Mouse (Mus musculus) cerebellum, postnatal 14 days (tissue): ENCODE measurements around the gene Plod3.

Experiments used
- DNase-seq, 2 experiments: peaks; one replicate each; pipeline ENCODE4 v3.0.0; 2021; ENCODE audit warnings: mixed read lengths in 2 of 2

Plod3 gene

DNA sequence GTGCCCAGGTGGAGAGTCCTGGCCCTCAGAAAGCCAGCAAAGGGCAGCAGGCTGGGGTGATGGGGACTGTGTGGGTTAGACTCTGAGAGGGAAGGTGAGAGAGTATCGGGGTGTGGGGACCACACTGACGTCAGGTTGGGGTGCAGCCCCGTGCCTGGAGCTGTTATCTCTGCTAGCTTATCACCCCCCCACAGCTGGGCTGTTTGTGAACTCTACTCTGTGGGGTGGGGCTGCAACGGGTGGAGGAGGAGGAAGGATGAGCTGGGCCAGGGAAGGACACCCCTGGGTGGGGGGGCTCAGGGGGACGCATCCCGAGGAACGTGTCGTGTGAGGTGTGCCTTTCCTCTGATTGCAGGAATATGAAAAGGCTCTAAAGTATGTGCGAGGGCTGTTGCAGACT lies 21.6 kb upstream of the Plod3 start:
- DNase-seq: no peak

DNA sequence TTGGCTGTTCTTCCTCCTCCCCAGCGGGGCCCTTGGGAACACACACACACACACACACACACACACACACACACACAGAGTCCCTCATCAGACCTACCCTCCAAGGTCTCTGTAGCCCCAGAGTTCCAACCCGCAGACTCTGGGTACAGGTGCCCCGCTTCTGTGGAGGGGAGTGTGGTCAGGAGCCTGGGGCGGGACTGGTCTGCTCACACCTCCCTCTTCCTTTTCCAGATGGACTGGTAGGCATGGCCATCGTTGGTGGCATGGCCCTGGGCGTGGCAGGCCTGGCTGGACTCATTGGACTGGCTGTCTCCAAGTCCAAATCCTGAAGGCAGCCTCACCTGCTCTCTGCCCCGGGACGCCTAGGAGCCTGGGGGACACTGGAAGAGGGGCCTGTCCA lies 21.1 kb upstream of the Plod3 start:
- no peak for DNase-seq

DNA sequence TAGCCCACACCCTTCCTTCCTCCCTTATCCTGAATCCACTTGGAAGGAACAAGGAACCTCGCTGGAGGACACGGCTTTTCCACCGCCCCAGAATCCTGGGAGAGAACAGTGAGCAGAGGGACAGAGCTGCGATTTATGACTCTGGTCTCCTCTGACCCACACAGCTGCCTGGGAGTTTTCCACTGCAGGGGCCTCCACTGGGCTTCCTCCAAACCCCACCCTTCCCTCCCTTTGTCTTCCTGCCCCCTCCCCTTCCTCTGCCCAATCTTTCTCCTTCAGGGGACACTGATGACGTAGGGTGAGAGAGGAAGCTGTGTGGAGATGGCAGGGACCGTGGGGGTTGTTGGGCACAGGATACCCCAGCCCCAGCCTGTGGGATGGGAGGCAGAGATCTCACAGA lies 20.5 kb upstream of the Plod3 start, which contains the start of gene Cldn15:
Cldn15 (plus strand) TSS at position 286 of the 400 bp plus-strand sequence.
- no peak for DNase-seq

DNA sequence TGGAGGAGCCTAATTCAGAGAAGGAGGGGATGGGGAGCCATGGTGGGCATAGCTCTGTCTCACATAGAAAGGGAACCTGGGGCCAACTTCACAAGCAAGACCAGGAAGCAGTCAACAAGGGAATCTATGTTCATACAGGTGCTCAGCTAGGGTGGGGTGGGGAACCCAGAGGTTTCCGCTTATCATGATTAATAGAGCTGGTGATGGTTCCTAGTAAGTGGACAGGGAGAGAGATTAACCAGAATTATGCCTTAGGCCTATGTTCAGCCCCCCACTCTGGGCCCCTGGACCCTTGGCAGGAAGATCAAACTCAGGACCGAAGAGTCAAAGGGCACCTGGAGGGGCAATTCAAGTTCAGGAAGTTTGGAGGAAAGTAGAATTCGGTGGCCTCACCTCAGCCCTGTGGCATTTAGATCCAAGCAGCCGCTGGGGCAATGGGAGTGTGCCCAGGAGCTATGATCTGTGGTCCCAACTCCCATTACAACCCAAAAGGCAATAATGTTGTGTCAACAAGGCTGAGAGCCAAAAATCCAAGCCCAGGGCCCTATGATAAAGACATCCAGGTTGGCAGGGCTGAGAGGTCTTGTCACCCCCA lies 19.9 kb upstream of the Plod3 start:
- DNase-seq: no peak

DNA sequence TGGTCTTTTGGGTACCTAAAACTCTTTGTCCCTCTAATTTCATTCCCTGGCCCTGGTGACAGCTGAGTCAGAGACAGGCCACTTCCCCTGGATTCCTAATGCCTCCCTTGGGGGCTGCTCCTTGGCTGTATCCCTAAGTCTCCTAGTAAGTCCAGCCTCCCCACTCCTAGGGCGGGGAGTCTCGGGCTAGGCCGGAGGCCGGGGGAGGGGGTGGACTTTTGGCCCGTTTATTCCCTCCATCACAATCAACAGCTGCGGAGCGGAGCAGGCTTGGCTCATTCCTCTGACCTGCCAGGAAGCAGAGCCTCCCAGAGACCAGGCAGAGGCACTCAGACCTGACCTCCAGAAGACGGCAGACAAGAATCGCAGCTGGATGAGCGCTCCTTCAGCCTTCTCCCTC lies 19.2 kb upstream of the Plod3 start:
- no peak for DNase-seq

DNA sequence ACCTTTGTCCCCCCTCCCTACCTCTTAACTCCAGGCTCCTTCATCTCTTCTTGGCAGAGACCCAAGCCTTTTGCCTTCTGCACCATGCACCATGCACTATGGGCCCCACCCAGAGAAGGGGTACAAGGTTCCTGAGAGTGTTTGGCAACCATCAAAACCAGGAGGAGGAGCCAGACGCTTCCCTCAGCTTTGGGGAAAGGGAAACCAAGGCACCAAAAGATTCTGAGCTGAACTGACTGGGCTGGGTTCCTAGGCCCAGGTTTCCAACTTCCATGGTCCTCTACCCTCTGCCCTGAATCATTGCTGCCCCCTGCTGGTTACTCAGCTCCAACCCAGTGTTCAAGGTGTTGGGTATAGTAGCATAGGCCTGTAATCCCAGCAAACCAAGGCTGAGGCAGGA lies 16.1 kb upstream of the Plod3 start:
- DNase-seq: peak; percentile 37 to 69

DNA sequence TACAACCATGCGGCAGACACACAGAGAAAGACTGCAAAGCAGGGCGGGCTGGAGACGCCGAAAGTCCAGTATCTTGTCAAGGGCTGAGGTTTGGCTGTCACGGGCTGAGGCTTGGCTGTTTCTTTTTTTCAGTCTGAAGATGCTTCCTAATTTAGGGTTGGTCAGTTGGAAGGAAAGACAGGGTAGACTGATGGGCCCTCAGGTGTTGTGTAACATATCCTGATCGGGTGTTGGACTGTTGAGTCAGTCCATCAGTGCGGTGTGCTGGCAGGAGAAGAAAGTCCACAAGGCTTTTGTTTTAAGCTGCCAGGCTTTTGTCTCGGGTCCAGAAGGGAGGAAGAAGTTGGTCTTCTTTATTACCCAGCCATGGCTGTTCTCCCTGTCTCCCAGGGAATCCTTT lies 13.1 kb upstream of the Plod3 start:
- no peak for DNase-seq

DNA sequence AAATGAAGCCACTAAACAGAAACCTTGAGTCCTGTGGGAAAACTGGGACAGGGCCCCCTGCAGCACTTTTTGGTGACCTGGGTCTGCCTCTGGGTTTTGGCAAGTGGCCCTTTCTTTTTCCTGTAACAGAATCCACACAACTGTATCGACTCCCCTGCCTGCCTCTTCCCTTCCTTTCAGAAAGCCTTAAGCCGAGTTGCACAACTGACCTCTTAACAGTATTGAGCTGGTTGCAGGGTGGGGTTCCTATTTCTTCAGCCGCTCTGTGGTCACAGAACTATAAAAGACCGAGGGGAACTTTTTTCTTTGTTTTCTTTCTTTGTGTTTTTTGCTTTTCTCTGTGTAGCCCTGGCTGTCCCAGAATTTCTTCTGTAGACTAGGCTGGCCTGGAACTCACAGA lies 9.1 kb upstream of the Plod3 start:
- DNase-seq: no peak

DNA sequence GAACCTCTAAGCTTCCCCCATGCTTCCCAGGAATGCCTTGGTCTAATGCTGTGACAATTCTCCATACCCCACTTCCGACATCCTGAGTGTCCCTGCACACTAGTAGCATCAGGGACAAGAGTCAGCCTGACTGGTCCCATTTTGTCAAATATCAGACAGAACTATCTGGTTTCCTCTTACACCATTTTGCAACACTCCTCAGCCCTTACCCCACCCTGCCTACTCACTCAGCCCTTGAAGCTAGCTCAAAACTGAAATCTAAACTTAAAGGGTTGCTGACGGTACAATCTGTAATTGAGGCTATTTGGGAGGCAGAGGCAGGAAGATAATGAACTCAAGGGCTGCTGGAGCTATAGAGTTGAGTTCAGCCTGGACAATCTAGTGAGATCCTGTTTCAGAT lies 7.1 kb upstream of the Plod3 start:
- DNase-seq: no peak

DNA sequence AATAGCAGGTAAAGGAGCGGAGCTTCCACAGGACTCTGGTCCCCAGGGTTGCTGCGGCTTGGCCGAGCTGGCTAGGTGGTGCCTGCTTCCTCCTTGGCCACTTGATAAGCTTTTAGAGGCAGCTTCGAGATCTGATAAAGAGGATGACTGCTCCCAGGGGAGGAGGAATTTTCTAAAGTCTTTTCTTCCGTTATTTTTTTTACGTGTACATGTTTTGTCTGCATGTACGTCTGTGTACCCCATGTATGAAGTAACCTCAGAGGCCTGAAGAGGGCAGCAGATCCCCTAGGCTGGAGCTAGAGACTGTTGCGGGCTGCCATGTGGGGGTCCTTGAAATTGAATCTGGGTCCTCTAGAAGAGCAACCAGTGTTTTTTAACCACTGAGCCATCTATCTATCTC lies 5.8 kb upstream of the Plod3 start:
- DNase-seq: no peak

DNA sequence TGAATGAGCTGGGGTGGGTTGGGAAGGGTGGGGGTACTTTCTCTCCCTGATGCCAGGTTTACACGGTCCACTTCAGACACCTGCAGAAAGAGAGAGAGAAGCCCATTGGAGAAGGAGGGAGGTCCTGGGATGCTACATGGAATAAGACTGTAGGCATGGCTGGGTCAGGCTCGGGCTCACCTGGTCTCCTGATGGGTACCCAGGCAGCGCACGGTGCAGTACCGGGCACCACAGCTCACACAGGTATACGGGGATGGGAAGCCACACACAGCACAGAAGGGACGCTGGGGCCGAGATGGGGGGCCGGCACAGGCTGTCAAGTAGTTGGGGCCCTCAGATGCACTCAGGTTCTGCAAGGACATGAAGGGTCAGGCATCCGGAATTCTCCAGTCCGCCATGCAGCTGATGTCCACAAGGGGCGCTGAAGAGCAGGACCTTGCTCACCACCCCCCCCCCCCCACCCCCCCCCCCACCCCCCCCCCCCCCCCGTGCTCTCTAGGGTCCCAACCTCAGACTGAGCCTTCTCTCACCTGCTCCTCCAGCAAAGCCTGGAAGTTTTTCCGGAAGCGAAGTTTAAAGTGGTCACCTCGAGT lies 4.4 kb upstream of the Plod3 start:
- peak; percentile 71 to 86 for DNase-seq

DNA sequence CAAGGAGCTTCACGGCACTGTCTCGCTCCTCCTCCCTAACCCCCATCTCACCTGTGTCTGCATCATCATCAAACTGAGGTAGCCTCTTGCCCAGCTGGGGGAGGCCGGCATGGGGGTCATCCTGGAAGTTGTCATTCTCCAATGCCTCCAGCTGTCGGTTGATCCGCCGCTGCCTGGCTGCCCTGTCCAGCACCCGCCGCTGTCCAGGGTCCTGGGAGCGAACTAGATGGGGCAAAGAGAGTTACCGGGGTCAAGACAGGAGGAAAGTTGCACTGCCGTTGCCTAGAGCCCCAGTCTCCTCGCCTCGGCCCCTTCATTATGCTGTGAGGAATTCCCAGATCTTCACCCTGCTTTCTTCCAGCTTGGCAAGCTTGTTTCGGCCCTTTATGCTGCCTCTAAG lies 2.0 kb upstream of the Plod3 start:
- no peak for DNase-seq

DNA sequence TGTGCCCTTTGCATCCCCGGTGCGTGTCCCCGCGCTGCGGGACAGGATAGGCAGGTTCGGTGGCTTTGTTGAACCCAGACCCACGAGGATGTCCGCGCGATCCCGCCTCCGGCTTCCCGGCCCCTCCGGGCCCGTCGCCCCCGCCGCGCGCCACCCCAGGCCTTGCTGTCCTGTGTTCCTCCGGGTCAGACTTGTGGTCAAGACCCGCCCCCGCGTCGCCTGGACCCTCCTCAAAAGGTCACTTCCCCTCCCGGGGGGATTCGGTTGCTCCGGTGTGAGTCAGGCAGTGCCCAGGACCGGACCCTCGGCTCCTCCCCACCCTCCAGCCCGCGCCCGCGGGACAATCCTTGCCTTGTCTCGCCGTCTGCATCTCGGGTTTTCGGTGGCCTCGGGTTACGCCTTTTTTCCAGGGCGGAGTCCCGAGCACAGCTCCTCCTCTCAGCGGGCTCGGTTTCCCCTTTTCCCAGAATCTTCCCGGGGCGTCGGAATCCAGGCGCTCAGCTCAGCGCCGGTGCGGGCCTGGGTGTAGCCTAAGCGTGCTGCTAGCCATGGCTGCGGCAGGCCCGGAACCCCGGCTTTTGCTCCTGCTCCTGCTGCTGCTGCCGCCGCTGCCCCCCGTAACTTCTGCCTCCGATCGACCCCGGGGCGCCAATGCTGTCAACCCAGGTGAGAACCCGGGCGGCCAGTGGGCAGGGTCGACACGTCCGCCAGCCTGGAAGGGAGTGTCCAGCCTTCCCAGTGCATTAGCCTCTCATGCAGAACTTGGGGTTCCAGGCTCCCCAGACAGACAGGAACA lies 517 bp downstream of the Plod3 start:
- DNase-seq: peak; percentile 74 to 83

DNA sequence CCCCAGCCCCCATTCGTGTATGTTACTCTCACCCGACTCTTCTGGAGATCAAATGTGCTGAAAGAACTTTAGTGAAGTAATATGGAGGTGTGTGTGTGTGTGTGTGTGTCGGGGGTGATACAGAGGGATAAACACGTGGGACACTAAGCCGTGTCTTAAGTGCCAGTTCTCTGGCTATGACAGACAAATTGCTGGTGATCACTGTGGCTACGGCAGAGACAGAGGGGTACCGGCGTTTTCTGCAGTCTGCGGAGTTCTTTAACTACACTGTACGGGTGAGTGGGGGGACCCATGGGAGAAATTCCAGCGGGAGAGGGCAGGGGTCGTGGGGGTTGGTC lies 1.1 kb downstream of the Plod3 start, which contains the start of gene Znhit1:
Znhit1 (minus strand) TSS at position 88 of the 338 bp plus-strand sequence.
- DNase-seq: no peak

DNA sequence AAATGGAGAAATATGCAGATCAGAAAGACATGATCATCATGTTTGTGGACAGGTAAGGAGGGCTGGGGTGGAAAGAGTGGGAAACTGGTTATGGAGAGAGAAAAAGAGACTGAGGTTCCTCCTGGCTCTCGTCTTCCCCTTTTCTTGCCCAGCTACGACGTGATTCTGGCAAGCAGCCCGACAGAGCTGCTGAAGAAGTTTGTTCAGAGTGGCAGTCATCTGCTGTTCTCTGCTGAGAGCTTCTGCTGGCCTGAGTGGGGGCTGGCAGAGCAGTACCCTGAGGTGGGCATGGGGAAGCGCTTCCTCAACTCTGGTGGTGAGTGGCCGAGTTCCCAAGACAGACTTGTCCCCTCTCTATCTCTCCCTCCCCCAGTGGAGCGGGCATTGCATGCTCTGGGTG lies 1.6 kb downstream of the Plod3 start:
- peak; percentile 33 to 49 for DNase-seq

DNA sequence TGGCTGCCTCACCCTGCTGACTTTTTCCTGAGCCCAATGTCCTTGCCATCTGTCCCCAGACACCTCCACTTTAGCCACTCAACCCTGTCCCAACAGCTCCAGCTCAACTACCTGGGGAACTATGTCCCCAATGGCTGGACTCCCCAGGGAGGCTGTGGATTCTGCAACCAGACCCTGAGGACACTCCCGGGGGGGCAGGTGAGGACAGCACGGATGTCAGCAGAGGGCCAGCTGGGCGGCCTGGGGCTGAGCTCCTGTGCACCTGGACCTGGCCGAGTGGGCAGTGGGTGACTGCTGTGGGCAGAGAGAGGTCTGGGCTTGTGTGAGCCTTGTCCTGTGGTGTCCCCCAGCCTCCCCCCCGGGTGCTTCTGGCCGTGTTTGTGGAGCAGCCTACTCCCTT lies 3.0 kb downstream of the Plod3 start:
- DNase-seq: no peak

DNA sequence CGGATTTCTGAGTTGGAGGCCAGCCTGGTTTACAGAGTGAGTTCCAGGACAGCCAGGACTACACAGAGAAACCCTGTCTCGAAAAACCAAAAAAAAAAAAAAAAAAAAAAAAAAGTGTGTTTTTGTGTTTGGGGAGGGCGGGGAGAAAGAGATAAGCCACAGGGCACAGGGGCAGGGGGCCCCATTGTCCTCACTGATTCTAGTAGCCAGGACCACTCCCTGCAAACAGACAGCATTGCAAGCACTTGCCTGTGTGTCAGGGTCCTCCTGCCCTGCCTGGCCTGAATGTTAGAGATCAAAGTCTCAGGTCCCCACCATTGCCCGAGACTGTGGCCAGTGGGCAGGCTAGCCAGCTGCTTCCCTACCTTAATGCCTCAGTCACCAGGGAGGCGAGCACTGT lies 12.6 kb downstream of the Plod3 start:
- no peak for DNase-seq

DNA sequence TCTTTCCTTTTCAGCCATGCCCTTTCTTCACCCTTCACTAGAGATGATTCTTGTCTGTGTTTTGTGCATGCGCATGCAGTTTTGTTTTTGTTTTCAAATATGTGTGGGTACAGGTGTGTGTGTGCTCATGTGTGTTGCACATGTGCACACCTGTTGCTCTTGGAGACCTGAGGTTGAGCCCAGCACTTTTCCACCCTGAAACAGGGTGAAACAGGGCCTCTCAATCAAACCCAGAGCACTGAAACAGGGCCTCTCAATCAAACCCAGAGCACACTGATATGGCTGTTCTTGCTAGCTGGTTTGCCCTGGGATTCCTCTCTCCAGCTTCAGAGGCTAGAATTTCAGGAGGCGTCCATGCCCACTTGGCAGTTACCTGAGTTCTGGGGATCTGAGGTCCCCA lies 13.8 kb downstream of the Plod3 start:
- no peak for DNase-seq

DNA sequence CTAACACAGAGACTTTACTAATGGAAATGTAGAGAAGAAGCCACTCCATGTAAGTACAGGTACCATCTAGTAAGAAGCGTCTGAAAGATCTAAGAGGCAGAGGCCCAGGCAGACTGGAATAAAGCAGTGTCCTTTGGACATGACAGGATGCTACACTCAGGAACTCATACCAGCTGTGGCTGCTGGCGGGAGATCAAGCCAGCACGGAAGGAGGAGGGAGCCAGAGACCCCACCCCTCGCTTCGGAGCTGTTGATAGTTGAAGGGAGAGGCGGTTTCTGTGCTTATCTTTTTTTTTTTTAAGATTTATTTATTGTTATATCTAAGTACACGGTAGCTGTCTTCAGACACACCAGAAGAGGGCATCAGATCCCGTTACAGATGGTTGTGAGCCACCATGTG lies 20.5 kb downstream of the Plod3 start:
- no peak for DNase-seq

DNA sequence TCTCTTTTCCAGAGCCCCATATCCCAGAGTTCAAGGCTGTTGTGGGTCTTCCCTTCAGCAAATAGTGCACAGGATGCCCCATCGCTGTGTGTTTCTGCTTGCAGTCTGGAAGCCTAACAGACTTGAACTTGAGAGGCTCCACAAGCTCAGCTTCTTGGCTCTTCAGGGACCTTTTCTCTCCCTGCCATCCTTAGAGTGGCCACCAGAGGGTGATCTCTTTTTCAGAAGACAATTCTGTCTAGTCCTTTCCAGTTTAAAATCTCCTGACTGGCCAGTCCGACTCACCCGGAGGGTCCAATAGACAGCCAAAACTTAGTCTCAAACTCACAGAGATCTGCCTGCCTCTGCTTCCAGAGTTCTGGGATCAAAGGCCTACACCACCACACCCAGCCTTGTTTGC lies 23.2 kb downstream of the Plod3 start:
- DNase-seq: peak; percentile 77 to 89

DNA sequence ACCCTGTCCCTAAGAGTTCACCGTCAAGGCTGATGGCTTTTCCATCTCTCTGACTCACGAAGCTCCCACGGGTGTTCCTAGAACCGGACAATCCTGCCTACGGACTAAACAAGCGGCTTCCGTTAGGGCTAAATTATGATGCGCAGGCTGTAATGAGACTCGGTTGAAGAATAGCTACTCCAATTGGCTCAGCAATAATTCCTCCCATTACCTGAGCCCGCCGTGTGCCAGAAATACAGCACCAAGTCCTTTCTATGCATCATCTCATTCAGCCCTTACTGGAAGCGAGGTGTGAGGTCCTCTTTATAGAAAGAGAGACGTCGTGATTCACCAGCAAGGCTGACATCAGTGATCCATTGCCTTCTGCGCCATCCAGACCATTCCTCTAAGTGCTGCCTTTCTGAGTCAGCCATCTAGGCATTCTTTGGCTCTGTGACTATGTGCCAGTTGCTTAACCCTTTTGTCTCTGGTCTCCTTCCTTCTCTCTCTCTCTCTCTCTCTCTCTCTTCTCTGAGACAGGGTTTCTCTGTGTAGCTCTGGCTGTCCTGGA lies 25.7 kb downstream of the Plod3 start:
- no peak for DNase-seq

DNA sequence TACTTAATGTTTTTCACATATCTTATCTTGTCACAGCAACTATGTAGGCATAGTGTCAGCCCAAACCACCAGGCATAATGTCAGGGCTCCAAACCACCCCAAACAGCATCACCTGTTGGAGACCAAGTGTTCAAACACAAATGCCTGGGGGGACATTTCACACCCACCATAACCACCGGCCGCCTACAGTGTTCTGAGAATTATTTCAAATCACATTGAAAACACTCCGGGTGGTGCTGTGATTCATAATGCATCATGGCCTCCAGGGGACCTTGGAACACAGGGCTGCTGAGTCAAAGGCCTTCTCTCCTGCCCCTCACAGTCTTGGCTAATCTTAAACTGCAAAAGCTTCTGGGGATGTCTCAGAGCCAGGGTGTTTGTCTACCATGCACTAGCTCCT lies 29.1 kb downstream of the Plod3 start:
- DNase-seq: no peak

DNA sequence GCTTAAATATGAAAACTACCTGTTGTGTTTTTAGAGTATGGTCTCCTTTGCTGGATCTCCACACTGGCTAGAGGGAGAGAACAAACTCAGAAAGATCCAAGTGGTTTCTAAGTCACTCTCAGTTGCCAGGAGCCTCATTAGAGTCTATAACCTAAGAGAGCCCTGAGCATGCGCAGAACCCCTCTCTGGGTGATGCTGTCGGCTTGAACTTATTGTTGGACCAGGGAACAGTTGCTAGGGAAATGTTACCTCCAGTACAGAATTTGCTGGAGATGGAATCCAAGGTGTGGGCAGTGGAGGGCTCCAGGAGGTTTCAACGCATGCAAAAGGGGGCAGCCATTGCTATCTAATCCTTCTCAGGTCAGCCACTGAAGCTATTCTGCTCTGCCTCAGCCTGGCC lies 37.5 kb downstream of the Plod3 start:
- DNase-seq: no peak

DNA sequence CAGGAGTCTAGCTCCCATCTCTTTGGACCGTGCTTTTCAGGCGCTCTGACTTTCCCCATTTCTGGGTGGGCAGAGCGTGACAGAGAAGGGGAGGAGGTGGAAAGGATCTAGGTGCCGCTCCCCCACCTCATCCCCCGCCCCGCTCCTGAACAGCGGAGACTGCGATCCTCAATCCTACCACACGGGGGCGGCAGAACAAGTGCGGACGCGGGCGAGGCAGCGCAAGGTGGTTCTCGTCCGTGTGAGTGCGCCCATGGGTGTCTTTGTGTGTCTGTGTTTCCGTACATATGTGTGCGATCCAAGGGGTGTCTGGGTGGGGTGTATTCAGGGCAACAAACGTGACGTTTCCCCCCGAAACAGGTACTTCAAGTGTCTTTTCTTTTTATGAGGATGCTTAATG lies 38.3 kb downstream of the Plod3 start:
- DNase-seq: peak; percentile 93 to 97
